Comparison of ENCODE assay signal across 9 mouse cellular contexts in the genomic region with DNA sequence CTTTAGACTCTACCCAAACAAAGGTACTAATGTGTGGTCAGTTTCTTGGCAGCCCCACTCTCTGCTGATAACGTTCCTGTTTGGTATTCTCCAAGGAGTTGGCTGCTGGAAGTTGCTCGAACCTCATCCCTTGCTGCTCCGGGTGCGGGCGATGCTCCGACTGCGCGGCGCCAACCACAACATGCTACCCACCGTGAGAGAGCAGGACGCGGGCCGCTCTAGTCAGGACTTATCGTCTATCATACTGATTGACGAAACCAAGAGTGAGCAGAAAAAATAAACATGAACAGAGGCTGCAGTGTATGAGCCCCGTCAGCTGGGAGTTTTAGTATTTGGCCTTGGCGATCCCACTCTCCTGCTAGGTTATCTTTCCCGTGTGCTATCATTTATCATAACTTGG.
DNase-seq lines count a peak whose midpoint lies in the region; ATAC-seq and TF ChIP-seq lines count a peak whose summit lies in the region.
"Had no signal": no experiment of that assay in that cellular context is flagged by ENCODE, and none has a peak within 500 bp of the region (broad histone marks: within the 10 kb centered on the region; RNA-seq: fewer than 3 reads in every experiment).

No protein-coding gene starts in this region.

- peaks cover 28% of the 10 kb centered on the region for H3K4me1 ChIP-seq in kidney, embryonic 15.5 days
- H3K4me1 ChIP-seq in embryonic facial prominence, embryonic 13.5 days: peaks cover 19% of the 10 kb centered on the region
- no peaks in the 10 kb centered on the region for H3K4me1 ChIP-seq in hindbrain, embryonic 16.5 days (ENCODE audit: control insufficient read depth, insufficient read depth, low read depth, low read length)
- H3K4me1 ChIP-seq: hindbrain, embryonic 12.5 days had no signal

- intact Hi-C loops in heart, postnatal 36 days (cut with DNase I): loop anchor here (5.0 to 10.0 kb wide), 3 partner anchors 92 to 401 kb away; no protein-coding TSS in a partner anchor

- H3K27ac ChIP-seq in kidney, embryonic 15.5 days: peak overlapping the region; percentile 75
- H3K27ac ChIP-seq in embryonic facial prominence, embryonic 13.5 days: no peak overlapping the region
- H3K27ac ChIP-seq in hindbrain, embryonic 16.5 days (ENCODE audit: low read depth, low read length): no peak overlapping the region
- H3K27ac ChIP-seq: hindbrain, embryonic 12.5 days had no signal

- H3K9ac ChIP-seq in kidney, embryonic 15.5 days: no peak overlapping the region
- H3K9ac ChIP-seq in embryonic facial prominence, embryonic 13.5 days: no peak overlapping the region
- H3K9ac ChIP-seq in hindbrain, embryonic 16.5 days (ENCODE audit: low read depth, low read length): no peak overlapping the region
- H3K9ac ChIP-seq: hindbrain, embryonic 12.5 days had no signal

- H3K27me3 ChIP-seq in kidney, embryonic 15.5 days: no peaks in the 10 kb centered on the region
- H3K27me3 ChIP-seq in embryonic facial prominence, embryonic 13.5 days: peaks cover 12% of the 10 kb centered on the region; the same call in 1 of the 2 replicates
- no peaks in the 10 kb centered on the region for H3K27me3 ChIP-seq in myocyte (ENCODE audit: control insufficient read depth, insufficient read depth, insufficient read length)
- no peaks in the 10 kb centered on the region for H3K27me3 ChIP-seq in hindbrain, embryonic 16.5 days (replicated peaks; ENCODE audit: control insufficient read depth, insufficient read depth, low read length)
- H3K27me3 ChIP-seq: hindbrain, embryonic 12.5 days had no signal

- 52% methylated on average over 18 of the region's 18 CpGs for WGBS in kidney, embryonic 15.5 days
- WGBS in embryonic facial prominence, embryonic 13.5 days: 54% methylated on average over 18 of the region's 18 CpGs
- 83% methylated on average over 18 of the region's 18 CpGs for WGBS in hindbrain, embryonic 16.5 days

- no peak overlapping the region for H3ac ChIP-seq in myocyte (ENCODE audit: control insufficient read depth, insufficient read length)

- H3K36me3 ChIP-seq in kidney, embryonic 15.5 days: no peaks in the 10 kb centered on the region
- no peaks in the 10 kb centered on the region for H3K36me3 ChIP-seq in embryonic facial prominence, embryonic 13.5 days
- no peaks in the 10 kb centered on the region for H3K36me3 ChIP-seq in myocyte (ENCODE audit: control insufficient read depth, insufficient read depth)
- H3K36me3 ChIP-seq in hindbrain, embryonic 16.5 days (ENCODE audit: control insufficient read depth, insufficient read depth, low read length): no peaks in the 10 kb centered on the region
- H3K36me3 ChIP-seq: hindbrain, embryonic 12.5 days had no signal

- no peak for ATAC-seq in kidney, embryonic 15.5 days (replicated peaks; ENCODE audit: low FRiP score)
- ATAC-seq in embryonic facial prominence, embryonic 13.5 days (ENCODE audit: insufficient number of reproducible peaks, insufficient read depth, low FRiP score, low TSS enrichment, low read depth): no peak
- no peak for ATAC-seq in hindbrain, embryonic 16.5 days
- ATAC-seq in frontal cortex, adult (ENCODE audit: low TSS enrichment): no peak

- no peaks in the 10 kb centered on the region for H3K79me2 ChIP-seq in myocyte (ENCODE audit: control insufficient read depth, insufficient read depth)

- peak overlapping the region; percentile 51 for H3K4me2 ChIP-seq in kidney, embryonic 15.5 days
- peak overlapping the region; percentile 40 for H3K4me2 ChIP-seq in embryonic facial prominence, embryonic 13.5 days
- peak overlapping the region; percentile 87 for H3K4me2 ChIP-seq in myocyte (ENCODE audit: low read depth)
- H3K4me2 ChIP-seq in hindbrain, embryonic 16.5 days (ENCODE audit: low read length): no peak overlapping the region
- H3K4me2 ChIP-seq: hindbrain, embryonic 12.5 days had no signal

- no peak for DNase-seq in kidney, postnatal 10 days
- peak; percentile 48 to 59 for DNase-seq in heart, postnatal 36 days
- DNase-seq in adipocyte (ENCODE audit: low spot score): no peak

- no peaks in the 10 kb centered on the region for H3K9me3 ChIP-seq in kidney, embryonic 15.5 days (replicated peaks)
- no peaks in the 10 kb centered on the region for H3K9me3 ChIP-seq in embryonic facial prominence, embryonic 13.5 days
- no peaks in the 10 kb centered on the region for H3K9me3 ChIP-seq in hindbrain, embryonic 16.5 days (ENCODE audit: control insufficient read depth, low read length)
- H3K9me3 ChIP-seq: hindbrain, embryonic 12.5 days had no signal

- 0 out of 2 replicates have a peak overlapping the region, but pooled peaks have one; percentile 11 for H3K4me3 ChIP-seq in kidney, embryonic 15.5 days (replicated peaks)
- 0 out of 2 replicates have a peak overlapping the region, but pooled peaks have one; percentile 5 for H3K4me3 ChIP-seq in embryonic facial prominence, embryonic 13.5 days
- H3K4me3 ChIP-seq in myocyte: no peak overlapping the region
- no peak overlapping the region for H3K4me3 ChIP-seq in hindbrain, embryonic 16.5 days (ENCODE audit: low read length)
- H3K4me3 ChIP-seq: hindbrain, embryonic 12.5 days had no signal

- TF ChIP-seq POLR2A in myocyte (IDR thresholded peaks at IDR 0.05; ENCODE audit: insufficient read length, low read depth): no peak

TF ChIP-seq in myocyte, 11 proteins besides CTCF, POLR2A, EP300 and RAD21:
- TF ChIP-seq MAX (IDR thresholded peaks at IDR 0.05; ENCODE audit: low read depth) (no peak), CEBPB (IDR thresholded peaks at IDR 0.05; ENCODE audit: insufficient read depth, poor library complexity, severe bottlenecking) (no peak), MYOG (IDR thresholded peaks at IDR 0.05; ENCODE audit: control insufficient read depth in 1 of 3, insufficient read depth in 1 of 3, insufficient read length in 2 of 3, low read depth in 2 of 3) (no peak), E2F4 (IDR thresholded peaks at IDR 0.05; ENCODE audit: insufficient read depth) (no peak), USF1 (IDR thresholded peaks at IDR 0.05; ENCODE audit: low read depth) (no peak), TCF3 (IDR thresholded peaks at IDR 0.05; ENCODE audit: insufficient read length, low read depth) (no peak), SRF (IDR thresholded peaks at IDR 0.05; ENCODE audit: control insufficient read depth, insufficient read length, low read depth) (no peak), TCF12 (IDR thresholded peaks at IDR 0.05; ENCODE audit: insufficient read depth, poor library complexity, severe bottlenecking) (no peak), REST (IDR thresholded peaks at IDR 0.05; ENCODE audit: insufficient read depth, insufficient read length) (no peak), MYOD1 (IDR thresholded peaks at IDR 0.05; ENCODE audit: control insufficient read depth in 1 of 3, insufficient read length in 2 of 3, low read depth in 2 of 3) (no peak), POLR2AphosphoS2 (IDR thresholded peaks at IDR 0.05; ENCODE audit: insufficient read length, low read depth) (no peak)

Comparison
In these comparisons a context has a peak if more than half of its experiments do, and no peak if none do; other contexts are left out.
1. H3K4me3 ChIP-seq: peak in kidney, embryonic 15.5 days (single experiment) and embryonic facial prominence, embryonic 13.5 days (single experiment); none in myocyte (single experiment) and hindbrain, embryonic 16.5 days (single experiment).
2. DNase-seq: peak in heart, postnatal 36 days (2 of 2); none in kidney, postnatal 10 days (single experiment) and adipocyte (single experiment).